9 mouse cellular contexts compared by ENCODE assay signal in genomic region chr5:28465099-28465406, GRCm38 (mm10). TPM values are rescaled to one million over a fixed set of nuclear protein-coding genes. Genes with fewer than 3 reads are reported as not detected.
DNase-seq lines count a peak whose midpoint lies in the region; ATAC-seq lines count a peak whose summit lies in the region.
"Had no signal": no experiment of that assay in that cellular context is flagged by ENCODE, and none has a peak within 500 bp of the region (broad histone marks: within the 10 kb centered on the region; RNA-seq: fewer than 3 reads in every experiment).

No protein-coding gene starts in this region.

- no peak for ATAC-seq in stomach, embryonic 14.5 days (ENCODE audit: insufficient number of reproducible peaks, insufficient read depth, low FRiP score, low read depth)

- peaks cover 65% of the 10 kb centered on the region for H3K27me3 ChIP-seq in stomach, embryonic 14.5 days (ENCODE audit: control insufficient read depth, insufficient read depth, low read length)

- peak overlapping the region; percentile 60 for H3K4me3 ChIP-seq in stomach, embryonic 14.5 days (ENCODE audit: low read depth, low read length)

- no peaks in the 10 kb centered on the region for H3K9me3 ChIP-seq in stomach, embryonic 14.5 days (ENCODE audit: control insufficient read depth, low read depth, low read length)

- peak overlapping the region; percentile 79 for H3K4me2 ChIP-seq in stomach, embryonic 14.5 days (replicated peaks; ENCODE audit: low read depth, low read length)

- DNase-seq in cerebellum, postnatal 10 days: peak; percentile 54 to 66
- DNase-seq in cerebellum, adult 9-11 months: no peak
- DNase-seq in Muller cell, postnatal 12 days (ENCODE audit: inconsistent ontology term): peak; percentile 67
- DNase-seq in frontal cortex, postnatal 10 days (ENCODE audit: low spot score in 2 of 2): peak; percentile 57 to 65
- peak; percentile 45 to 67 for DNase-seq in layer of hippocampus, postnatal 10 days (ENCODE audit: low spot score in 2 of 2)
- DNase-seq in lung, postnatal 36 days: peak; percentile 44
- no peak for DNase-seq in thymus, adult 18-20 months

- 0 out of 2 replicates have a peak, but pooled peaks cover 3% of the 10 kb centered on the region for H3K4me1 ChIP-seq in stomach, embryonic 14.5 days (ENCODE audit: control insufficient read depth, insufficient read depth, low read length)

- peak overlapping the region; percentile 82 for H3K27ac ChIP-seq in stomach, embryonic 14.5 days (ENCODE audit: low read length)

- peak overlapping the region; percentile 65 for H3K9ac ChIP-seq in stomach, embryonic 14.5 days (replicated peaks; ENCODE audit: low read depth, low read length)

- 0% methylated on average over 29 of the region's 29 CpGs for WGBS in stomach, embryonic 14.5 days

- no peaks in the 10 kb centered on the region for H3K36me3 ChIP-seq in stomach, embryonic 14.5 days (ENCODE audit: control insufficient read depth, insufficient read depth, low read length)

RNA-seq across cellular contexts. Expression of gene Shh, which starts 2.0 kb away (rescaled TPM):
- 1 to 10 TPM in 1 of 2 experiments, under 1 TPM in 1; 0.94 to 1.1 TPM for total RNA-seq in layer of hippocampus, postnatal 10 days (2021)
- 4.6 and 5.3 TPM in 2 replicates for polyA plus RNA-seq in stomach, embryonic 14.5 days (2014; fragmentation: Nextera tagmentation; extraction: Ambion mirVana)
- polyA plus RNA-seq: C2C12 had no signal

Comparison
In these comparisons a context has a peak if more than half of its experiments do, and no peak if none do; other contexts are left out.
1. DNase-seq: peak in cerebellum, postnatal 10 days (2 of 2), Muller cell, postnatal 12 days (single experiment), frontal cortex, postnatal 10 days (2 of 2), layer of hippocampus, postnatal 10 days (2 of 2) and lung, postnatal 36 days (single experiment); none in cerebellum, adult 9-11 months (single experiment) and thymus, adult 18-20 months (0 of 2).